Mouse (Mus musculus): Measurements from ENCODE around the gene Cntrl.

The Cntrl gene

GRCm38 (mm10) chr2:35216701-35217100 lies 107.4 kb downstream of the Cntrl start:
- no peak for DNase-seq (ENCODE audit: low spot score in 2 of 2)

GRCm38 (mm10) chr2:35218736-35219135 lies 109.4 kb downstream of the Cntrl start:
- DNase-seq (ENCODE audit: low spot score in 2 of 2), result no peak

DNA sequence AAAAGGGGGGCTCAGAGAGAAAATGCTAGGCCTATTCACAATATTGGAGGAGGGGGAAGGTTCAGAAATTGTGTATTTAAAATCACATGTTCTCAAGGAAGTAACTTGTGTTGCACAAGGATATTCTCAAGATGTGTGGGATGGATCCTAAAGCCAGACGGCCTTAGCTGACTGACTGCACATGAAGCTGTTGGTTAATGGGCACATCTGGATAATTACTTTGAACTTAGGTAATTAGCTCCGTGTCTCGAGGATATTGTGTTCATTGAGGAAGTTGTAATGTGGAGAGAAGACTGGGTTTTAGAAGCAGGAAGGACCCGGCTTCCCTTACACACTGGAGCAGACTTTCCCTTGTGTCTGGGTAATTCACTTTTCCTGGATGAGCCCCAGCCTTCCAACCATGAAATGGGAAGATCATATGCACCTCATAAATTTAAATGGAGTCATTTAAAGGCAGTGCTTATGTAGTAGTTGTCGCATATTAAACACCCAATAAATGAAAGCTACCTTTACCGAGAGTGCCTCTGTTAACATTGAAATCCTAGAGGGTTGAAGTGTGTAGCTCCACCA lies 113.6 kb downstream of the Cntrl start:
- no peak for DNase-seq (ENCODE audit: low spot score in 2 of 2)

DNA sequence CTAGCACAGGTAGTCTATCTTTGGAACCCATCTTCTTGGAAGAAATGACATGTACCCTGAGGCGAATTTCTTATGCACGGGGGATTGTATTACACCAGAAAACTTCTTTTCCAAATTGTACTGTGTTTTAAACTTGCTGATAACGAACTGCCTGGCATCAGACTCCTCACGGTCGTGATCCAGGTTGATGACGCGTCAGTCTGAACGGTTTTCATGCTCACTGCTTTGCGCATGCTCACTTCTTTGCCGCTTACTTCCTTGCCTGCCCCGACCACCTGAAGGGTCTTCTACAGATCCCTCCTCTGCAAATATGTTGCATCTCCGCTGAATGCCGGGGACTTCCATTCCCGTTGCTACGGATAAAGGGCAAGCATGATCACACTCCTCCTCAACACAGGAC lies 115.0 kb downstream of the Cntrl start:
- DNase-seq (ENCODE audit: low spot score in 2 of 2), result no peak

GRCm38 (mm10) chr2:35228145-35228544 lies 118.9 kb downstream of the Cntrl start:
- DNase-seq (ENCODE audit: low spot score in 2 of 2), result no peak
